Comparison of ENCODE assay signal across 13 mouse cellular contexts in the genomic region with DNA sequence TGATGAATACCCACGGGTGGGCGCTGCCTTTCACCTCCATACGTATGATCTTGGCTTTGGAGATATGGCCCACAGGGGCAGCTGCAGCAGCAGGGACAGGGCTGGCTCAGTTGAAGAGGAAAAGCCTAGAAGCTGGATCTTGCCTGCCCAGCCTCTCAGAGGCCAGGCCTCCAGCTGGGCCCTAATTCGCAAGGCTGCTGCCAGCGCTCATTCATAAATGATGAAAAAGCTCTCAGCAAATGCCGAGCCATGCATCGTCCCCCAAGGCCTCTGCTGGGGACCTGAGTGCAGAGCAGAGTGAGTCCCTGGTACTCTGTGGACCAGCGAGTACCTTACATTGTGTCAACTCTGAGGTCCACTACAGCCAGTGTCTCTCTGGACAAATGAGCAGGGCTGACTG. TPM values are rescaled to one million over a fixed set of nuclear protein-coding genes. Genes with fewer than 3 reads are reported as not detected.
DNase-seq lines count a peak whose midpoint lies in the region; ATAC-seq lines count a peak whose summit lies in the region.
"Had no signal": no experiment of that assay in that cellular context is flagged by ENCODE, and none has a peak within 500 bp of the region (broad histone marks: within the 10 kb centered on the region; RNA-seq: fewer than 3 reads in every experiment).

No protein-coding gene starts in this region.

- no peaks in the 10 kb centered on the region for H3K9me3 ChIP-seq in forebrain, embryonic 13.5 days (replicated peaks)
- no peaks in the 10 kb centered on the region for H3K9me3 ChIP-seq in forebrain, embryonic 11.5 days (ENCODE audit: control insufficient read depth, low read length)
- H3K9me3 ChIP-seq in embryonic facial prominence, embryonic 14.5 days (ENCODE audit: control insufficient read depth, low read length): no peaks in the 10 kb centered on the region
- no peaks in the 10 kb centered on the region for H3K9me3 ChIP-seq in hindbrain, embryonic 12.5 days (replicated peaks)
- no peaks in the 10 kb centered on the region for H3K9me3 ChIP-seq in midbrain, embryonic 15.5 days
- H3K9me3 ChIP-seq in heart, embryonic 12.5 days (replicated peaks): no peaks in the 10 kb centered on the region
- H3K9me3 ChIP-seq: heart, embryonic 15.5 days had no signal

- ATAC-seq in forebrain, embryonic 13.5 days: 0 out of 2 replicates have a peak, but pooled peaks have one; percentile 28
- ATAC-seq in forebrain, embryonic 11.5 days (replicated peaks; ENCODE audit: low FRiP score): no peak
- ATAC-seq in embryonic facial prominence, embryonic 14.5 days (ENCODE audit: low read depth): peak; percentile 20; the same call in 1 of the 2 replicates
- no peak for ATAC-seq in hindbrain, embryonic 12.5 days (ENCODE audit: low FRiP score)
- peak; percentile 34; the same call in 1 of the 2 replicates for ATAC-seq in midbrain, embryonic 15.5 days (replicated peaks)
- no peak for ATAC-seq in heart, embryonic 12.5 days (ENCODE audit: insufficient number of reproducible peaks, low FRiP score)

- no peaks in the 10 kb centered on the region for H3K27me3 ChIP-seq in forebrain, embryonic 13.5 days
- H3K27me3 ChIP-seq in forebrain, embryonic 11.5 days (ENCODE audit: control insufficient read depth, insufficient read depth, low read length): no peaks in the 10 kb centered on the region
- H3K27me3 ChIP-seq in embryonic facial prominence, embryonic 14.5 days (replicated peaks; ENCODE audit: control insufficient read depth, insufficient read depth, low read length): no peaks in the 10 kb centered on the region
- no peaks in the 10 kb centered on the region for H3K27me3 ChIP-seq in hindbrain, embryonic 12.5 days
- H3K27me3 ChIP-seq in midbrain, embryonic 15.5 days (replicated peaks): no peaks in the 10 kb centered on the region
- peaks cover 16% of the 10 kb centered on the region for H3K27me3 ChIP-seq in heart, embryonic 12.5 days (replicated peaks)

- H3K36me3 ChIP-seq in forebrain, embryonic 13.5 days (ENCODE audit: poor library complexity, severe bottlenecking): 0 out of 2 replicates have a peak, but pooled peaks cover 3% of the 10 kb centered on the region
- H3K36me3 ChIP-seq in forebrain, embryonic 11.5 days (ENCODE audit: control insufficient read depth, insufficient read depth, low read length): no peaks in the 10 kb centered on the region
- no peaks in the 10 kb centered on the region for H3K36me3 ChIP-seq in embryonic facial prominence, embryonic 14.5 days (ENCODE audit: control insufficient read depth, insufficient read depth, low read length)
- no peaks in the 10 kb centered on the region for H3K36me3 ChIP-seq in hindbrain, embryonic 12.5 days
- no peaks in the 10 kb centered on the region for H3K36me3 ChIP-seq in midbrain, embryonic 15.5 days (replicated peaks)
- H3K36me3 ChIP-seq in heart, embryonic 12.5 days: no peaks in the 10 kb centered on the region
- H3K36me3 ChIP-seq: heart, embryonic 15.5 days had no signal

- no peak overlapping the region for H3K9ac ChIP-seq in forebrain, embryonic 13.5 days
- H3K9ac ChIP-seq in forebrain, embryonic 11.5 days (ENCODE audit: low read length): no peak overlapping the region
- no peak overlapping the region for H3K9ac ChIP-seq in embryonic facial prominence, embryonic 14.5 days (ENCODE audit: low read depth, low read length)
- H3K9ac ChIP-seq in hindbrain, embryonic 12.5 days: no peak overlapping the region
- H3K9ac ChIP-seq in midbrain, embryonic 15.5 days: no peak overlapping the region
- no peak overlapping the region for H3K9ac ChIP-seq in heart, embryonic 12.5 days
- H3K9ac ChIP-seq: heart, embryonic 15.5 days had no signal

- H3K4me1 ChIP-seq in forebrain, embryonic 13.5 days: peaks cover 63% of the 10 kb centered on the region
- H3K4me1 ChIP-seq in forebrain, embryonic 11.5 days (replicated peaks; ENCODE audit: control insufficient read depth, insufficient read depth, low read length): peaks cover 7% of the 10 kb centered on the region; the same call in 1 of the 2 replicates
- H3K4me1 ChIP-seq in embryonic facial prominence, embryonic 14.5 days (ENCODE audit: control insufficient read depth, insufficient read depth, low read length): peaks cover 5% of the 10 kb centered on the region; the same call in 1 of the 2 replicates
- H3K4me1 ChIP-seq in hindbrain, embryonic 12.5 days: peaks cover 63% of the 10 kb centered on the region
- H3K4me1 ChIP-seq in midbrain, embryonic 15.5 days: peaks cover 48% of the 10 kb centered on the region
- peaks cover 3% of the 10 kb centered on the region; the same call in 1 of the 2 replicates for H3K4me1 ChIP-seq in heart, embryonic 12.5 days (replicated peaks)
- H3K4me1 ChIP-seq: heart, embryonic 15.5 days had no signal

- H3K4me2 ChIP-seq in forebrain, embryonic 13.5 days: no peak overlapping the region
- no peak overlapping the region for H3K4me2 ChIP-seq in forebrain, embryonic 11.5 days (ENCODE audit: low read depth, low read length, severe bottlenecking)
- H3K4me2 ChIP-seq in embryonic facial prominence, embryonic 14.5 days (ENCODE audit: low read depth, low read length): no peak overlapping the region
- H3K4me2 ChIP-seq in hindbrain, embryonic 12.5 days (replicated peaks): no peak overlapping the region
- H3K4me2 ChIP-seq in midbrain, embryonic 15.5 days: no peak overlapping the region
- H3K4me2 ChIP-seq in heart, embryonic 12.5 days: no peak overlapping the region
- H3K4me2 ChIP-seq: heart, embryonic 15.5 days had no signal

- WGBS in forebrain, embryonic 13.5 days: 33% methylated on average over 8 of the region's 8 CpGs
- WGBS in forebrain, embryonic 11.5 days: 53% methylated on average over 8 of the region's 8 CpGs
- WGBS in embryonic facial prominence, embryonic 14.5 days: 71% methylated on average over 7 of the region's 8 CpGs
- 49% methylated on average over 8 of the region's 8 CpGs for WGBS in hindbrain, embryonic 12.5 days
- 39% methylated on average over 8 of the region's 8 CpGs for WGBS in midbrain, embryonic 15.5 days
- 75% methylated on average over 8 of the region's 8 CpGs for WGBS in heart, embryonic 12.5 days

- H3K27ac ChIP-seq in forebrain, embryonic 13.5 days: peak overlapping the region; percentile 11; the same call in 1 of the 2 replicates
- no peak overlapping the region for H3K27ac ChIP-seq in forebrain, embryonic 11.5 days (ENCODE audit: low read depth, low read length)
- no peak overlapping the region for H3K27ac ChIP-seq in embryonic facial prominence, embryonic 14.5 days (replicated peaks; ENCODE audit: low read depth, low read length)
- H3K27ac ChIP-seq in hindbrain, embryonic 12.5 days: peak overlapping the region; percentile 62
- peak overlapping the region; percentile 49; the same call in 1 of the 2 replicates for H3K27ac ChIP-seq in midbrain, embryonic 15.5 days
- no peak overlapping the region for H3K27ac ChIP-seq in heart, embryonic 12.5 days (ENCODE audit: poor library complexity, severe bottlenecking)
- H3K27ac ChIP-seq: heart, embryonic 15.5 days had no signal

- H3K4me3 ChIP-seq in forebrain, embryonic 13.5 days: no peak overlapping the region
- H3K4me3 ChIP-seq in forebrain, embryonic 11.5 days (ENCODE audit: low read depth, low read length): no peak overlapping the region
- no peak overlapping the region for H3K4me3 ChIP-seq in embryonic facial prominence, embryonic 14.5 days (ENCODE audit: low read depth, low read length)
- no peak overlapping the region for H3K4me3 ChIP-seq in hindbrain, embryonic 12.5 days
- no peak overlapping the region for H3K4me3 ChIP-seq in midbrain, embryonic 15.5 days
- H3K4me3 ChIP-seq in heart, embryonic 12.5 days: no peak overlapping the region
- H3K4me3 ChIP-seq: heart, embryonic 15.5 days had no signal

- no peak for DNase-seq in forebrain, embryonic 11.5 days (ENCODE audit: low spot score)
- no peak for DNase-seq in embryonic facial prominence, embryonic 14.5 days (ENCODE audit: low spot score)
- no peak for DNase-seq in right cerebral cortex, postnatal 14 days
- DNase-seq: cerebellum, adult 18-20 months; lung, adult 18-20 months; lung, postnatal 36 days; thymus, postnatal 36 days had no signal

RNA-seq across cellular contexts. Expression of a gene that starts 26.0 kb away (rescaled TPM):
- polyA plus RNA-seq in forebrain, embryonic 13.5 days (2015; fragmentation: Nextera tagmentation; extraction: Ambion mirVana): 23.1 and 27.6 TPM in 2 replicates
- polyA plus RNA-seq in forebrain, embryonic 11.5 days (2014; fragmentation: Nextera tagmentation; extraction: Ambion mirVana): 19.1 and 25.1 TPM in 2 replicates
- 4.8 and 4.9 TPM in 2 replicates for polyA plus RNA-seq in embryonic facial prominence, embryonic 14.5 days (2014; fragmentation: Nextera tagmentation; extraction: Ambion mirVana)
- 35.8 and 37.4 TPM in 2 replicates for polyA plus RNA-seq in hindbrain, embryonic 12.5 days (2016; fragmentation: Nextera tagmentation; extraction: Ambion mirVana)
- 61.5 and 68.6 TPM in 2 replicates for polyA plus RNA-seq in midbrain, embryonic 15.5 days (2015; fragmentation: Nextera tagmentation; extraction: Ambion mirVana)
- polyA plus RNA-seq in heart, embryonic 12.5 days (2016; fragmentation: Nextera tagmentation; extraction: Ambion mirVana): 0.37 and 0.83 TPM in 2 replicates

RNA-seq across cellular contexts. Expression of a gene that starts 52.0 kb away (rescaled TPM):
- 0.33 TPM in 1 of 2 replicates, not detected in the other for polyA plus RNA-seq in forebrain, embryonic 13.5 days (2015; fragmentation: Nextera tagmentation; extraction: Ambion mirVana)
- 0.21 TPM in 1 of 2 replicates, not detected in the other for polyA plus RNA-seq in forebrain, embryonic 11.5 days (2014; fragmentation: Nextera tagmentation; extraction: Ambion mirVana)
- 23.5 and 41.8 TPM in 2 replicates for polyA plus RNA-seq in embryonic facial prominence, embryonic 14.5 days (2014; fragmentation: Nextera tagmentation; extraction: Ambion mirVana)
- 0.50 and 1.9 TPM in 2 replicates for polyA plus RNA-seq in hindbrain, embryonic 12.5 days (2016; fragmentation: Nextera tagmentation; extraction: Ambion mirVana)
- polyA plus RNA-seq in midbrain, embryonic 15.5 days (2015; fragmentation: Nextera tagmentation; extraction: Ambion mirVana): 0.22 and 0.23 TPM in 2 replicates
- polyA plus RNA-seq in heart, embryonic 12.5 days (2016; fragmentation: Nextera tagmentation; extraction: Ambion mirVana): 0.15 TPM in 1 of 2 replicates, not detected in the other
- polyA plus RNA-seq: kidney, embryonic 14.5 days had no signal

Comparison
In these comparisons a context has a peak if more than half of its experiments do, and no peak if none do; other contexts are left out.
1. ATAC-seq: peak in forebrain, embryonic 13.5 days (single experiment), embryonic facial prominence, embryonic 14.5 days (single experiment) and midbrain, embryonic 15.5 days (single experiment); none in forebrain, embryonic 11.5 days (single experiment), hindbrain, embryonic 12.5 days (single experiment) and heart, embryonic 12.5 days (single experiment).
2. H3K27ac ChIP-seq: peak in forebrain, embryonic 13.5 days (single experiment), hindbrain, embryonic 12.5 days (single experiment) and midbrain, embryonic 15.5 days (single experiment); none in forebrain, embryonic 11.5 days (single experiment), embryonic facial prominence, embryonic 14.5 days (single experiment) and heart, embryonic 12.5 days (single experiment).